Mouse (Mus musculus): Measurements from ENCODE around the gene Gm10638. TPM values are rescaled to one million over a fixed set of nuclear protein-coding genes. Genes with fewer than 3 reads are reported as not detected.

Gene Gm10638
- polyA plus RNA-seq, 1 experiment: not detected

DNA sequence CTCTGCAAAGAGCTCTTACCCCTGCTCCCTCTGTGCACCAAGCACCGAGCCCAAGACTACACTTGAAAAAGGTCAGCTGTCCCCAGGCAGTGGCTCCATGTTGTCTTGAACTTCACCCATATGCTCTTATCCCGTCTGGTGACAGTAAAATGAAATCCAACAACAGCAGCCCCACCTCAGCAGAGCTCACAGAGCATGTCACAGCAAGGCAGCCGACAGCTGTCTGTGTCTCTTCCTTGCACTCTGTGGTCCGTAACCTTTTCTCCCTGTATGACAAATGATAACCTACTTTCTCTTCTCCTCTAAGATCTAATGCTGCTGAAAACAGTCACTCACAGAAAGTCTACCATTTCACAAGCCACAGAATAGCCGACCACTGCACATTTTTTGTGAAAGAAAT is 38.7 kb upstream of the Gm10638 start:
- TF ChIP-seq EP300 (IDR thresholded peaks at IDR 0.05; ENCODE audit: insufficient read depth, low read depth, low read length): no peak
- no peak for TF ChIP-seq POLR2A (IDR thresholded peaks at IDR 0.05; ENCODE audit: insufficient read depth, low read length)
- no peak for TF ChIP-seq CTCF (IDR thresholded peaks at IDR 0.05; ENCODE audit: low read depth, low read length)
- H3K4me1 ChIP-seq (ENCODE audit: control insufficient read depth, insufficient read depth, low read length): no peaks in the 10 kb centered on the region
- H3K27me3 ChIP-seq (ENCODE audit: control insufficient read depth, insufficient read depth, low read length, poor library complexity, severe bottlenecking): no peaks in the 10 kb centered on the region
- H3K27ac ChIP-seq (ENCODE audit: insufficient read depth, low read length): no peak overlapping the region
- H3K9ac ChIP-seq (ENCODE audit: low read depth, poor library complexity, severe bottlenecking): no peak overlapping the region
- H3K9me3 ChIP-seq (replicated peaks; ENCODE audit: control insufficient read depth, insufficient read depth, low read length, poor library complexity, severe bottlenecking): no peaks in the 10 kb centered on the region
- H3K4me3 ChIP-seq (ENCODE audit: low read depth, low read length): no peak overlapping the region
- no peaks in the 10 kb centered on the region for H3K36me3 ChIP-seq (ENCODE audit: control insufficient read depth, insufficient read depth, low read length, poor library complexity, severe bottlenecking)

- Histone ChIP-seq H3K27me3 (ENCODE audit: control insufficient read depth, insufficient read depth, low read length, poor library complexity, severe bottlenecking) (no peaks in the 10 kb centered on the region), H3K36me3 (ENCODE audit: control insufficient read depth, insufficient read depth, low read length, poor library complexity, severe bottlenecking) (no peaks in the 10 kb centered on the region), H3K9ac (ENCODE audit: low read depth, poor library complexity, severe bottlenecking) (no peak overlapping the region), H3K4me3 (ENCODE audit: low read depth, low read length) (no peak overlapping the region), H3K9me3 (replicated peaks; ENCODE audit: control insufficient read depth, insufficient read depth, low read length, poor library complexity, severe bottlenecking) (no peaks in the 10 kb centered on the region), H3K4me1 (ENCODE audit: control insufficient read depth, insufficient read depth, low read length) (no peaks in the 10 kb centered on the region), H3K27ac (ENCODE audit: insufficient read depth, low read length) (no peak overlapping the region)
- no peak for TF ChIP-seq POLR2A (IDR thresholded peaks at IDR 0.05; ENCODE audit: insufficient read depth, low read length)
- TF ChIP-seq CTCF (IDR thresholded peaks at IDR 0.05; ENCODE audit: low read depth, low read length): no peak
- TF ChIP-seq EP300 (IDR thresholded peaks at IDR 0.05; ENCODE audit: insufficient read depth, low read depth, low read length): no peak
Measured at GRCm38 (mm10) chr8:86707873-86708272, 37.6 kb upstream of the Gm10638 start.

- Histone ChIP-seq H3K4me1 (ENCODE audit: control insufficient read depth, insufficient read depth, low read length) (no peaks in the 10 kb centered on the region), H3K9ac (ENCODE audit: low read depth, poor library complexity, severe bottlenecking) (no peak overlapping the region), H3K27ac (ENCODE audit: insufficient read depth, low read length) (no peak overlapping the region), H3K9me3 (replicated peaks; ENCODE audit: control insufficient read depth, insufficient read depth, low read length, poor library complexity, severe bottlenecking) (no peaks in the 10 kb centered on the region), H3K4me3 (ENCODE audit: low read depth, low read length) (no peak overlapping the region), H3K36me3 (ENCODE audit: control insufficient read depth, insufficient read depth, low read length, poor library complexity, severe bottlenecking) (peaks cover 4% of the 10 kb centered on the region), H3K27me3 (ENCODE audit: control insufficient read depth, insufficient read depth, low read length, poor library complexity, severe bottlenecking) (no peaks in the 10 kb centered on the region)
- TF ChIP-seq EP300 (IDR thresholded peaks at IDR 0.05; ENCODE audit: insufficient read depth, low read depth, low read length) (no peak), CTCF (IDR thresholded peaks at IDR 0.05; ENCODE audit: low read depth, low read length) (no peak), POLR2A (IDR thresholded peaks at IDR 0.05; ENCODE audit: insufficient read depth, low read length) (no peak)
Measured at GRCm38 (mm10) chr8:86712594-86712993, 32.9 kb upstream of the Gm10638 start.

DNA sequence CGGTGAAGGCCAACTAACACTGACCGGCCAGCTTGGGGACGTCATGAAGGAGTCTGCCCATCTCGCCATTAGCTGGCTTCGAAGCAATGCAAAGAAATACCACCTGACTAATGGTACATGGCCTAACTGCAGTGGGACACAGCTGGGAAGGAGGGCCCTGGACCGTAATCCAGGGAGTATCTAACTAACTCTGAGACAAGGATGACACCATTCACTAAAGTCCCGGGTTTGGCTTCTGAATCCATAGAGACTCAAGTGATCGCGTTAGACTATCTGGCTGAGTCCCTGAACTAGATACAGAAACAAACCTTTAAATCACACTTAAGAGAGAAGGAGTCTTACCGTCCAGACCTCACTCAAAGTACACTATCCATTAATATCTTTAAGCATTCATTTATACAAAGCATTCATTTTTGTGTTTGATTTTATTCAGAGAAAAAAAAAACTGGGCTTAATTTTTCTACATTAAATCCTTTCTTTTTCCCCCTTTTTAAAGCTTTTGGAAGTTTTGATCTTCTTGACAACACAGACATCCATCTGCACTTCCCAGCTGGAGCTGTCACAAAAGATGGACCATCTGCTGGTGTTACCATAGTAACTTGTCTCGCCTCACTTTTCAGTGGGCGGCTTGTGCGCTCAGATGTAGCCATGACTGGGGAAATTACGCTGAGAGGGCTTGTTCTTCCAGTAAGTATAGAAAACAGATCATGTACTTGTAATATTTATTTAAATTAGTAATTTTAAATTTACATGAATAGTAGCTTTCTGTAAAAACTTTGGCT is 31.9 kb upstream of the Gm10638 start:
- no peak overlapping the region for H3K4me3 ChIP-seq (ENCODE audit: low read depth, low read length)
- H3K9me3 ChIP-seq (replicated peaks; ENCODE audit: control insufficient read depth, insufficient read depth, low read length, poor library complexity, severe bottlenecking): no peaks in the 10 kb centered on the region
- H3K27ac ChIP-seq (ENCODE audit: insufficient read depth, low read length): no peak overlapping the region
- no peaks in the 10 kb centered on the region for H3K4me1 ChIP-seq (ENCODE audit: control insufficient read depth, insufficient read depth, low read length)
- TF ChIP-seq CTCF (IDR thresholded peaks at IDR 0.05; ENCODE audit: low read depth, low read length): no peak
- no peak for TF ChIP-seq POLR2A (IDR thresholded peaks at IDR 0.05; ENCODE audit: insufficient read depth, low read length)
- TF ChIP-seq EP300 (IDR thresholded peaks at IDR 0.05; ENCODE audit: insufficient read depth, low read depth, low read length): no peak
- no peak overlapping the region for H3K9ac ChIP-seq (ENCODE audit: low read depth, poor library complexity, severe bottlenecking)
- no peaks in the 10 kb centered on the region for H3K27me3 ChIP-seq (ENCODE audit: control insufficient read depth, insufficient read depth, low read length, poor library complexity, severe bottlenecking)
- H3K36me3 ChIP-seq (ENCODE audit: control insufficient read depth, insufficient read depth, low read length, poor library complexity, severe bottlenecking): peaks cover 5% of the 10 kb centered on the region

DNA sequence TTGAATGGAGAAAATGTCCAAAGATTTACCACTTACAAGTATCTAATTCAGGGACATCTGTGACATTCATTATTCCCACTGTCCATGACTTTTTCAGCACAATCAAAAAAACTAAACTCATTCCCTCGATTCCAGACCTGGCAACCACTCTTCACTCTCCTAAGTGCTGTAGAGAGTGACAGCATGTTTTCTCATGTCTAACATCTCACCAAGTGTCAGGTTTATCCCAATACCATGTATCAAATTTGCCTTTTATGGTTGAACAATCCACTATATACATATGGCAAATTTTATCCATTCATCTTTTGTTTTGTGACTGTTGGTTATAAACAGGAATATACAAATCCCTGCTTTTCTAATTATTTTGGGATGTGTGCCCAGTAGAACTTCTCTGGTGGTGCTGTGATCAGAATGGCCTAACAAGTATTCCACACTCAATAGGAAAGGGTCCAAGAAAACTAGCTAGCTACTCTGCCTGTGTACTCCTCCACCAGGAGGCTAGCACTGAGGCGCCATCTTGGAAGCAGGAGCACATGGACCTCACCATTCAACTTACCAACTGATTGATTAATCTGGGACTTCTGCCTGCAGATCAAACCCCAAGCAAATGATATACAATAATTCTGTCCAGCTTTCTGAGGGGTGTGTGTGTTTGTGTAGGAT is 27.0 kb upstream of the Gm10638 start:
- Histone ChIP-seq H3K9ac (ENCODE audit: low read depth, poor library complexity, severe bottlenecking) (no peak overlapping the region), H3K4me1 (ENCODE audit: control insufficient read depth, insufficient read depth, low read length) (peaks cover 1% of the 10 kb centered on the region), H3K9me3 (replicated peaks; ENCODE audit: control insufficient read depth, insufficient read depth, low read length, poor library complexity, severe bottlenecking) (no peaks in the 10 kb centered on the region), H3K4me3 (ENCODE audit: low read depth, low read length) (no peak overlapping the region), H3K27me3 (ENCODE audit: control insufficient read depth, insufficient read depth, low read length, poor library complexity, severe bottlenecking) (no peaks in the 10 kb centered on the region), H3K36me3 (ENCODE audit: control insufficient read depth, insufficient read depth, low read length, poor library complexity, severe bottlenecking) (peaks cover 23% of the 10 kb centered on the region), H3K27ac (ENCODE audit: insufficient read depth, low read length) (no peak overlapping the region)
- no peak for TF ChIP-seq EP300 (IDR thresholded peaks at IDR 0.05; ENCODE audit: insufficient read depth, low read depth, low read length)
- TF ChIP-seq CTCF (IDR thresholded peaks at IDR 0.05; ENCODE audit: low read depth, low read length): no peak
- no peak for TF ChIP-seq POLR2A (IDR thresholded peaks at IDR 0.05; ENCODE audit: insufficient read depth, low read length)

DNA sequence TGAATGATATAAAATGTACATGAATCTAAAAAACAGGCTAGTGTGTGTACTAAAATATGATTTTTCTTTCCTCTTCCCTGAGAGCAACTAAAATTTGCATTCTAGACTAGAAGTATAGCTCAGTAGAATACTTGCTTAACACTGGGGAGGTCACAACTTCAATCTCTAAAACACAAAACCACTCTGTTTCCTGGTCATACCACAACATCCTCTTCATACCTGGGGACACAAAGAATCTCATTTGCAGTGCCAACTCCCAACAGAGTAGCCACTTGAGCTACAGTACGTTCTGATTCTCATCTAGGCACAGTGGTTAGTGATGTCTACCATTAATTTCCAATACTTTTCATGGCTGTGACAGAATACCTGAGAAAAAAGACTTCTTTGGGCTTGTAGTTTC is 26.1 kb upstream of the Gm10638 start:
- Histone ChIP-seq H3K9me3 (replicated peaks; ENCODE audit: control insufficient read depth, insufficient read depth, low read length, poor library complexity, severe bottlenecking) (no peaks in the 10 kb centered on the region), H3K4me3 (ENCODE audit: low read depth, low read length) (no peak overlapping the region), H3K9ac (ENCODE audit: low read depth, poor library complexity, severe bottlenecking) (no peak overlapping the region), H3K27ac (ENCODE audit: insufficient read depth, low read length) (no peak overlapping the region), H3K4me1 (ENCODE audit: control insufficient read depth, insufficient read depth, low read length) (peaks cover 1% of the 10 kb centered on the region), H3K36me3 (ENCODE audit: control insufficient read depth, insufficient read depth, low read length, poor library complexity, severe bottlenecking) (peaks cover 23% of the 10 kb centered on the region), H3K27me3 (ENCODE audit: control insufficient read depth, insufficient read depth, low read length, poor library complexity, severe bottlenecking) (no peaks in the 10 kb centered on the region)
- no peak for TF ChIP-seq CTCF (IDR thresholded peaks at IDR 0.05; ENCODE audit: low read depth, low read length)
- no peak for TF ChIP-seq EP300 (IDR thresholded peaks at IDR 0.05; ENCODE audit: insufficient read depth, low read depth, low read length)
- no peak for TF ChIP-seq POLR2A (IDR thresholded peaks at IDR 0.05; ENCODE audit: insufficient read depth, low read length)

All from ES-Bruce4 (cell line).